Mouse (Mus musculus): Measurements from ENCODE around the gene Ndufv2. TPM values are rescaled to one million over a fixed set of nuclear protein-coding genes. Genes with fewer than 3 reads are reported as not detected.

Ndufv2 gene
- total RNA-seq (2015; ENCODE audit: low replicate concordance) (59.1 and 96.6 TPM in 2 replicates), total RNA-seq (2017; ENCODE audit: low replicate concordance) (55.8 and 57.4 TPM in 2 replicates)

GRCm38 (mm10) chr17:66101380-66102330, at the start of gene Ndufv2:
Gene Ndufv2, minus strand, starts transcription at chr17:66101559.
- peak; percentile 98 for ATAC-seq (replicated peaks; ENCODE audit: low FRiP score, poor library complexity, severe bottlenecking)

- peak; percentile 75 for ATAC-seq (replicated peaks; ENCODE audit: low FRiP score, poor library complexity, severe bottlenecking)
Observed at GRCm38 (mm10) chr17:66131212-66131611, 29.9 kb upstream of the Ndufv2 start.

GRCm38 (mm10) chr17:66130371-66130770, 29.0 kb upstream of the Ndufv2 start:
- no peak for ATAC-seq (replicated peaks; ENCODE audit: low FRiP score, poor library complexity, severe bottlenecking)

GRCm38 (mm10) chr17:66125211-66125610, 23.9 kb upstream of the Ndufv2 start:
- no peak for ATAC-seq (replicated peaks; ENCODE audit: low FRiP score, poor library complexity, severe bottlenecking)

GRCm38 (mm10) chr17:66123816-66124610, 22.7 kb upstream of the Ndufv2 start:
- ATAC-seq (replicated peaks; ENCODE audit: low FRiP score, poor library complexity, severe bottlenecking) = peak; percentile 37

- ATAC-seq (replicated peaks; ENCODE audit: low FRiP score, poor library complexity, severe bottlenecking) = peak; percentile 91
Observed at GRCm38 (mm10) chr17:66123066-66123815, 21.9 kb upstream of the Ndufv2 start, which contains the start of gene Ddx11. Gene Ddx11, plus strand, starts transcription at chr17:66123520.

- ATAC-seq (replicated peaks; ENCODE audit: low FRiP score, poor library complexity, severe bottlenecking) = no peak
Observed at GRCm38 (mm10) chr17:66120701-66121100, 19.3 kb upstream of the Ndufv2 start.

GRCm38 (mm10) chr17:66118991-66119390, 17.6 kb upstream of the Ndufv2 start:
- no peak for ATAC-seq (replicated peaks; ENCODE audit: low FRiP score, poor library complexity, severe bottlenecking)

- no peak for ATAC-seq (replicated peaks; ENCODE audit: low FRiP score, poor library complexity, severe bottlenecking)
Observed at GRCm38 (mm10) chr17:66112166-66112565, 10.8 kb upstream of the Ndufv2 start.

GRCm38 (mm10) chr17:66111402-66111959, 10.1 kb upstream of the Ndufv2 start, which contains the start of gene Washc1:
Gene Washc1, plus strand, starts transcription at chr17:66111545.
- ATAC-seq (replicated peaks; ENCODE audit: low FRiP score, poor library complexity, severe bottlenecking) = peak; percentile 97

- peak; percentile 5; the same call in 1 of the 2 replicates for ATAC-seq (replicated peaks; ENCODE audit: low FRiP score, poor library complexity, severe bottlenecking)
Observed at GRCm38 (mm10) chr17:66110746-66111145, 9.4 kb upstream of the Ndufv2 start.

GRCm38 (mm10) chr17:66108198-66108597, 6.8 kb upstream of the Ndufv2 start:
- ATAC-seq (replicated peaks; ENCODE audit: low FRiP score, poor library complexity, severe bottlenecking) = no peak

GRCm38 (mm10) chr17:66107466-66107865, 6.1 kb upstream of the Ndufv2 start:
- no peak for ATAC-seq (replicated peaks; ENCODE audit: low FRiP score, poor library complexity, severe bottlenecking)

- peak; percentile 50; the same call in 1 of the 2 replicates for ATAC-seq (replicated peaks; ENCODE audit: low FRiP score, poor library complexity, severe bottlenecking)
Observed at GRCm38 (mm10) chr17:66106601-66107267, 5.4 kb upstream of the Ndufv2 start.

- no peak for ATAC-seq (replicated peaks; ENCODE audit: low FRiP score, poor library complexity, severe bottlenecking)
Observed at GRCm38 (mm10) chr17:66104076-66104475, 2.7 kb upstream of the Ndufv2 start.

- peak; percentile 55 for ATAC-seq (replicated peaks; ENCODE audit: low FRiP score, poor library complexity, severe bottlenecking)
Observed at GRCm38 (mm10) chr17:66100566-66101379, 586 bp downstream of the Ndufv2 start.

GRCm38 (mm10) chr17:66092664-66093063, 8.7 kb downstream of the Ndufv2 start:
- no peak for ATAC-seq (replicated peaks; ENCODE audit: low FRiP score, poor library complexity, severe bottlenecking)

- no peak for ATAC-seq (replicated peaks; ENCODE audit: low FRiP score, poor library complexity, severe bottlenecking)
Observed at GRCm38 (mm10) chr17:66092065-66092464, 9.3 kb downstream of the Ndufv2 start.
